Comparison of ENCODE assay signal across 1 mouse cellular context in genomic region chr4:150472751-150473436, GRCm38 (mm10).
TF ChIP-seq lines count a peak whose summit lies in the region.

No protein-coding gene starts in this region.

TF ChIP-seq in MEL, 35 proteins besides CTCF, POLR2A, EP300 and RAD21 (continued from another document):
- TF ChIP-seq NRF1 (IDR thresholded peaks at IDR 0.05; ENCODE audit: insufficient read depth, low read depth, low read length, poor library complexity, severe bottlenecking) (no peak), ZKSCAN1 (IDR thresholded peaks at IDR 0.05; ENCODE audit: low read depth, low read length) (no peak), USF1 (IDR thresholded peaks at IDR 0.05; ENCODE audit: low read depth, low read length) (no peak), ZMIZ1 (IDR thresholded peaks at IDR 0.05; ENCODE audit: low read depth, low read length) (0 out of 2 replicates have a peak, but pooled peaks have one; percentile 32), HCFC1 (IDR thresholded peaks at IDR 0.05; ENCODE audit: low read depth, low read length) (no peak; the same call in 1 of the 2 replicates)
